Mouse (Mus musculus): ENCODE data around the gene Farp1. TPM values are rescaled to one million over a fixed set of nuclear protein-coding genes. Genes with fewer than 3 reads are reported as not detected.
"Not testable (repeated sequence)": the region's sequence is repeated elsewhere in the genome, so short reads cannot be mapped to it uniquely, and the experiment has no call there.

Farp1 gene
- polyA plus RNA-seq, 1 experiment from 2014 or later, result 35.6 TPM

GRCm38 (mm10) chr14:121035663-121036473 is 868 bp downstream of the Farp1 start:
- no peaks in the 10 kb centered on the region for H3K36me3 ChIP-seq
- peak overlapping the region; percentile 95 for H3K4me2 ChIP-seq (replicated peaks)
- no peaks in the 10 kb centered on the region for H3K9me3 ChIP-seq
- peak overlapping the region; percentile 93 for H3K4me3 ChIP-seq
- peak overlapping the region; percentile 89 for H3K27ac ChIP-seq (replicated peaks)
- peak; percentile 55 for ATAC-seq (replicated peaks)
- peak overlapping the region; percentile 96 for H3K9ac ChIP-seq (replicated peaks)
- WGBS, result under 1% methylated on average over 65 of the region's 100 CpGs
- peaks cover 42% of the 10 kb centered on the region for H3K4me1 ChIP-seq
- no peaks in the 10 kb centered on the region for H3K27me3 ChIP-seq

DNA sequence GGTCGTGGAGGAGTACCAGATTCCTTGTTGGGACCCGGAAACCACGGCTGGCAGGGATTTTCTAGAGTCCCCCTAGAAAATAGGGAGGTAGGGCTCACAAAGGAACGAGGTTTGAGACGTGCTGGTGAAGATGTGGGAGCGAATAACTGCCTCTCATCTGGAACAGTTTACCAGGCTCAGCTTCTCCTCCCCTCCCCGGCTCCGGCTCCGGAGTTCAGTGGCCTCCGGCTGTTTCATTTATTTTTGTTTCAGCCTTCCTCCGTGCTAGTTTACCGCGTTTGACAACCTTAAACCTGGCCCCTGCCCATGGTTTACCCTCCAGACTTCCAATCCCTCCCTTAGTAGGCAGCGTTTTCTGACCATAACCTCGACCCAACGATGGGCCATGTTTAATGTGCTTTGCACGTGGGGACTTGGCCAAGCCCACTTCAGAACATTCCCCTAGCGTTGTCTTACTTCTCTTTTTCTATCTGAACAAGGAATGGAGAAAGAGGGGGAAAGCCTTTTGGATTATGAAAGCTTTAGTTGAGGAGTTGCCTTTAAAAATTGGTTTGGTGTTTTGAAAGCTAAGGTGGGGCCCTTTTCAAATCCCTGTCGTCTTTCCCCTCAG is 1.7 kb downstream of the Farp1 start:
- no peaks in the 10 kb centered on the region for H3K36me3 ChIP-seq
- H3K4me3 ChIP-seq, result peak overlapping the region; percentile 93
- no peaks in the 10 kb centered on the region for H3K27me3 ChIP-seq
- no peak for ATAC-seq (replicated peaks)
- H3K4me1 ChIP-seq, result peaks cover 42% of the 10 kb centered on the region
- H3K9ac ChIP-seq (replicated peaks), result peak overlapping the region; percentile 96
- H3K9me3 ChIP-seq, result no peaks in the 10 kb centered on the region
- H3K27ac ChIP-seq (replicated peaks), result peak overlapping the region; percentile 89
- H3K4me2 ChIP-seq (replicated peaks), result peak overlapping the region; percentile 95
- 1% methylated on average over 19 of the region's 19 CpGs for WGBS

- Histone ChIP-seq H3K4me1 (peaks cover 42% of the 10 kb centered on the region), H3K4me3 (peak overlapping the region; percentile 93), H3K27ac (replicated peaks) (peak overlapping the region; percentile 89), H3K9me3 (no peaks in the 10 kb centered on the region), H3K9ac (replicated peaks) (peak overlapping the region; percentile 96), H3K36me3 (no peaks in the 10 kb centered on the region), H3K4me2 (replicated peaks) (peak overlapping the region; percentile 95), H3K27me3 (no peaks in the 10 kb centered on the region)
- ATAC-seq (replicated peaks), result no peak
- 15% methylated on average over 7 of the region's 7 CpGs for WGBS
These were observed 2.3 kb downstream of the Farp1 start for GRCm38 (mm10) chr14:121037276-121037675.

GRCm38 (mm10) chr14:121038676-121039075 is 3.7 kb downstream of the Farp1 start:
- no peak overlapping the region for H3K9ac ChIP-seq (replicated peaks)
- no peak for ATAC-seq (replicated peaks)
- no peak overlapping the region for H3K4me3 ChIP-seq
- H3K9me3 ChIP-seq, result no peaks in the 10 kb centered on the region
- H3K4me2 ChIP-seq (replicated peaks), result no peak overlapping the region
- no peaks in the 10 kb centered on the region for H3K27me3 ChIP-seq
- 53% methylated on average over 5 of the region's 5 CpGs for WGBS
- H3K36me3 ChIP-seq, result no peaks in the 10 kb centered on the region
- H3K4me1 ChIP-seq, result peaks cover 42% of the 10 kb centered on the region
- H3K27ac ChIP-seq (replicated peaks), result no peak overlapping the region

DNA sequence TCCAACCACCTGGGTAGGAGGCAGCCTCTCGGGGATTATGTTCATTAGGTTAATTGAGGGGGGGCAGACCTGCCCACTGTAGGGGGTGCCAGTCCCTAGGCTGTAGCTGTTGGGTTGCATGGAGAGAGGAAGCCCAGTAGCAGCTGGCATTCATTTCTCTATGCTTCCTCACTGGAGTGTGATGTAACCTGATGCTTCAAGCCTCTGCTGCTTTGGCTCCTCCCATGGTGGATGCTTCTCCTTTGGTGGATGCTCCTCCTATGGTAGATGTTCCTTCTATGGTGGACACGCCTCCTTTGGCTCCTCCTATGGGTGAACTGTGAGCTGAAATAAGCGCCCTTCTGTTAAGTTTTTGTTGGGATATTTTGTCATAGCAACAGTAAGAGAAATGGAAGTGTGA is 9.1 kb downstream of the Farp1 start:
- Histone ChIP-seq H3K4me1 (peaks cover 13% of the 10 kb centered on the region), H3K4me2 (replicated peaks) (no peak overlapping the region), H3K27me3 (no peaks in the 10 kb centered on the region), H3K9me3 (no peaks in the 10 kb centered on the region), H3K9ac (replicated peaks) (no peak overlapping the region), H3K36me3 (no peaks in the 10 kb centered on the region), H3K4me3 (no peak overlapping the region), H3K27ac (replicated peaks) (no peak overlapping the region)
- WGBS, result 79% methylated on average over 3 of the region's 3 CpGs
- 0 out of 2 replicates have a peak, but pooled peaks have one; percentile 32 for ATAC-seq (replicated peaks)

- no peak for ATAC-seq (replicated peaks)
- no peaks in the 10 kb centered on the region for H3K27me3 ChIP-seq
- H3K9me3 ChIP-seq, result no peaks in the 10 kb centered on the region
- 0 out of 2 replicates have a peak, but pooled peaks cover 7% of the 10 kb centered on the region for H3K4me1 ChIP-seq
- H3K27ac ChIP-seq (replicated peaks), result 0 out of 2 replicates have a peak overlapping the region, but pooled peaks have one; percentile 8
- no peak overlapping the region for H3K9ac ChIP-seq (replicated peaks)
- WGBS, result 81% methylated on average over 9 of the region's 9 CpGs
- no peak overlapping the region for H3K4me3 ChIP-seq
- H3K4me2 ChIP-seq (replicated peaks), result no peak overlapping the region
- no peaks in the 10 kb centered on the region for H3K36me3 ChIP-seq
These were observed 11.4 kb downstream of the Farp1 start for GRCm38 (mm10) chr14:121046313-121046961.

GRCm38 (mm10) chr14:121047780-121048179 is 12.8 kb downstream of the Farp1 start:
- 90% methylated on average over 6 of the region's 6 CpGs for WGBS
- Histone ChIP-seq H3K27ac (replicated peaks) (no peak overlapping the region), H3K4me2 (replicated peaks) (no peak overlapping the region), H3K4me3 (no peak overlapping the region), H3K9me3 (no peaks in the 10 kb centered on the region), H3K9ac (replicated peaks) (no peak overlapping the region), H3K36me3 (no peaks in the 10 kb centered on the region), H3K4me1 (peaks cover 11% of the 10 kb centered on the region; the same call in 1 of the 2 replicates), H3K27me3 (no peaks in the 10 kb centered on the region)
- no peak for ATAC-seq (replicated peaks)

DNA sequence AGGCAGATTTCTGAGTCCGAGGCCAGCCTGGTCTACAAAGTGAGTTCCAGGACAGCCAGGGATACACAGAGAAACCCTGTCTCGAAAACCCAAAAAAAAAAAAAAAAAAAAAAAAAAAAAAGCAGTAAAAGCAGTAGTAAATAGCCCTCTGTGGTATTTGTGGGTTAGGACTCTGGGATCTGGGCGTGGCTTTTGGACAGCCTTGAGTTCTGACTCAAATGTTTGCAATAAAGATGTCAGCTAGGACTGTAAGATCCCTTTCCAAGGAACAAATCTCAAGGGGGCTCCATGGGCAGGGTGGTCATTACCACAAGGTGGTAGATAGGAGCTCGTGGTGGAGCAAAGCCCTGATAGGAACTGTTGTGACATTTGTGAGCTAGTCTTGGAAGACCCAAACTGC is 16.0 kb downstream of the Farp1 start:
- not testable (repeated sequence) for H3K9me3 ChIP-seq; H3K27ac ChIP-seq (replicated peaks); H3K27me3 ChIP-seq; H3K9ac ChIP-seq (replicated peaks); H3K4me3 ChIP-seq; H3K4me2 ChIP-seq (replicated peaks); H3K36me3 ChIP-seq; ATAC-seq (replicated peaks)
- H3K4me1 ChIP-seq, result peaks cover 26% of the 10 kb centered on the region
- WGBS, result 94% methylated on average over 3 of the region's 4 CpGs

GRCm38 (mm10) chr14:121053020-121053518 is 18.1 kb downstream of the Farp1 start:
- Histone ChIP-seq H3K4me1 (peaks cover 26% of the 10 kb centered on the region), H3K9me3 (no peaks in the 10 kb centered on the region), H3K9ac (replicated peaks) (no peak overlapping the region), H3K27ac (replicated peaks) (peak overlapping the region; percentile 25; the same call in 1 of the 2 replicates), H3K27me3 (no peaks in the 10 kb centered on the region), H3K36me3 (no peaks in the 10 kb centered on the region), H3K4me2 (replicated peaks) (no peak overlapping the region), H3K4me3 (no peak overlapping the region)
- 0 out of 2 replicates have a peak, but pooled peaks have one; percentile 29 for ATAC-seq (replicated peaks)
- WGBS, result 4% methylated on average over 5 of the region's 5 CpGs

- Histone ChIP-seq H3K27me3 (no peaks in the 10 kb centered on the region), H3K4me3 (no peak overlapping the region), H3K4me2 (replicated peaks) (no peak overlapping the region), H3K9ac (replicated peaks) (no peak overlapping the region), H3K27ac (replicated peaks) (no peak overlapping the region), H3K36me3 (no peaks in the 10 kb centered on the region), H3K9me3 (no peaks in the 10 kb centered on the region), H3K4me1 (peaks cover 30% of the 10 kb centered on the region)
- no peak for ATAC-seq (replicated peaks)
- WGBS, result 65% methylated on average over 5 of the region's 5 CpGs
These were observed 19.1 kb downstream of the Farp1 start for GRCm38 (mm10) chr14:121054062-121054461.

DNA sequence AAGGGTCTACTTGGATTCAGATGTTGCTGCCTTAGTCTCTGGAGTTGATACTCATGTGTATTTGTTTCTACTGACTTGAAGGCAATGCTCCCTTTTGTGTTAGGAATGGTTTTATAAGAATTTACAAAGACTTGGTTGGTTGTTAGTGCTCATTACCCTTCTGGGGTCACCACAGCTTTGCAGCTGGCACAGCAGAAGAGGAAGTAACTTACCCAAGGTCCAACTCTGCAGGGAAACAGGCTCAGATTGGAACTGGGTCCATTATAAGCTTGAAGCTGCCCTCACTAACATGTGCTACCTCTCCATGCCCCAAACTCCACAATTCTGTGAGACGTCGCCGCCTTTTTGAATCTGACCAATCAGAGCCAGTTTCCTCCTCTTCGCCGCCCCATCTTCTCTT is 22.8 kb downstream of the Farp1 start:
- Histone ChIP-seq H3K4me3 (no peak overlapping the region), H3K9me3 (no peaks in the 10 kb centered on the region), H3K27me3 (no peaks in the 10 kb centered on the region), H3K36me3 (no peaks in the 10 kb centered on the region), H3K27ac (replicated peaks) (no peak overlapping the region), H3K4me1 (peaks cover 57% of the 10 kb centered on the region), H3K9ac (replicated peaks) (no peak overlapping the region), H3K4me2 (replicated peaks) (no peak overlapping the region)
- no peak for ATAC-seq (replicated peaks)
- 96% methylated on average over 5 of the region's 5 CpGs for WGBS

DNA sequence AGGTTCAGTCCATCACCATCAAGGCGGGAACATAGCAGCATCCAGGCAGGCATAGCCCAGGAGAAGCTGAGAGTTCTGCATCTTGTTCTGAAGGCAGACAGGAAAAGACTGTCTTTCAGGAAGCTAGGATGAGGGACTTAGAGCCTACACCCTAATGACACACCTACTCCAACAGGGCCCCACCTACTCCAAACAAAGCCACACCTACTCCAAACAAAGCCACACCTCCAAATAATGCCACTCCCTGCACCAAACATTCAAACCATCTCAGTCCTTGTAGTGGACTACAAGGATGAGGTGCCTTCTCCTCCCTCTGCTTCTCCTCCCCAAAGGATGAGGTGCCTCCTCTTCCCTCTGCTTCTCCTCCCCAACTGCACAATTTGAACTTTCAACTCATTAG is 23.5 kb downstream of the Farp1 start:
- Histone ChIP-seq H3K36me3 (no peaks in the 10 kb centered on the region), H3K9ac (replicated peaks) (no peak overlapping the region), H3K4me2 (replicated peaks) (no peak overlapping the region), H3K27me3 (no peaks in the 10 kb centered on the region), H3K4me3 (no peak overlapping the region), H3K4me1 (peaks cover 57% of the 10 kb centered on the region), H3K27ac (replicated peaks) (no peak overlapping the region), H3K9me3 (no peaks in the 10 kb centered on the region)
- 97% methylated on average over 1 of the region's 1 CpGs for WGBS
- no peak for ATAC-seq (replicated peaks)

Measured in forebrain, embryonic 15.5 days (tissue).